Mouse (Mus musculus): ENCODE measurements around the gene Tjp1. TPM values are rescaled to one million over a fixed set of nuclear protein-coding genes. Genes with fewer than 3 reads are reported as not detected.

The Tjp1 gene
- polyA plus RNA-seq, 1 experiment from 2014 or later = 28.3 TPM

- no peaks in the 10 kb centered on the region for H3K36me3 ChIP-seq (ENCODE audit: insufficient read depth, low read length)
- peaks cover 12% of the 10 kb centered on the region for H3K4me1 ChIP-seq (replicated peaks; ENCODE audit: insufficient read depth, low read length)
- no peak for TF ChIP-seq CTCF (IDR thresholded peaks at IDR 0.05; ENCODE audit: low read depth)
- WGBS = 7% methylated on average over 17 of the region's 17 CpGs
- H3K4me2 ChIP-seq (ENCODE audit: low read length) = peak overlapping the region; percentile 40
- no peak overlapping the region for H3K4me3 ChIP-seq (replicated peaks; ENCODE audit: low read depth, low read length)
- H3K27me3 ChIP-seq (ENCODE audit: insufficient read depth, low read length) = no peaks in the 10 kb centered on the region
- DNase-seq (ENCODE audit: low spot score) (peak; percentile 40), ATAC-seq (replicated peaks; ENCODE audit: low FRiP score, low read depth) (0 out of 2 replicates have a peak, but pooled peaks have one; percentile 21)
- no peak overlapping the region for H3K27ac ChIP-seq
- H3K9ac ChIP-seq (ENCODE audit: low read depth, low read length) = peak overlapping the region; percentile 14; the same call in 1 of the 2 replicates
- no peaks in the 10 kb centered on the region for H3K9me3 ChIP-seq (replicated peaks; ENCODE audit: low read length)
Measured at GRCm38 (mm10) chr7:65393704-65394452, 133.7 kb downstream of the Tjp1 start.

GRCm38 (mm10) chr7:65392986-65393385 lies 134.6 kb downstream of the Tjp1 start:
- Histone ChIP-seq H3K9me3 (replicated peaks; ENCODE audit: low read length) (no peaks in the 10 kb centered on the region), H3K4me1 (replicated peaks; ENCODE audit: insufficient read depth, low read length) (peaks cover 12% of the 10 kb centered on the region), H3K27me3 (ENCODE audit: insufficient read depth, low read length) (no peaks in the 10 kb centered on the region), H3K36me3 (ENCODE audit: insufficient read depth, low read length) (no peaks in the 10 kb centered on the region), H3K9ac (ENCODE audit: low read depth, low read length) (no peak overlapping the region), H3K27ac (no peak overlapping the region), H3K4me3 (replicated peaks; ENCODE audit: low read depth, low read length) (no peak overlapping the region), H3K4me2 (ENCODE audit: low read length) (no peak overlapping the region)
- TF ChIP-seq CTCF (IDR thresholded peaks at IDR 0.05; ENCODE audit: low read depth) = no peak
- WGBS = 54% methylated on average over 9 of the region's 9 CpGs
- ATAC-seq (replicated peaks; ENCODE audit: low FRiP score, low read depth) (no peak), DNase-seq (ENCODE audit: low spot score) (no peak)

GRCm38 (mm10) chr7:65389539-65389938 lies 138.0 kb downstream of the Tjp1 start:
- TF ChIP-seq CTCF (IDR thresholded peaks at IDR 0.05; ENCODE audit: low read depth) = no peak
- no peak overlapping the region for H3K9ac ChIP-seq (ENCODE audit: low read depth, low read length)
- no peaks in the 10 kb centered on the region for H3K27me3 ChIP-seq (ENCODE audit: insufficient read depth, low read length)
- ATAC-seq (replicated peaks; ENCODE audit: low FRiP score, low read depth) (no peak), DNase-seq (ENCODE audit: low spot score) (no peak)
- peaks cover 12% of the 10 kb centered on the region for H3K4me1 ChIP-seq (replicated peaks; ENCODE audit: insufficient read depth, low read length)
- no peaks in the 10 kb centered on the region for H3K9me3 ChIP-seq (replicated peaks; ENCODE audit: low read length)
- H3K27ac ChIP-seq = no peak overlapping the region
- no peaks in the 10 kb centered on the region for H3K36me3 ChIP-seq (ENCODE audit: insufficient read depth, low read length)
- no peak overlapping the region for H3K4me2 ChIP-seq (ENCODE audit: low read length)
- WGBS = 90% methylated on average over 7 of the region's 7 CpGs
- H3K4me3 ChIP-seq (replicated peaks; ENCODE audit: low read depth, low read length) = no peak overlapping the region

- 78% methylated on average over 8 of the region's 8 CpGs for WGBS
Measured at GRCm38 (mm10) chr7:65388243-65389013, 139.2 kb downstream of the Tjp1 start.

GRCm38 (mm10) chr7:65387560-65388175 lies 139.9 kb downstream of the Tjp1 start:
- 87% methylated on average over 7 of the region's 7 CpGs for WGBS

More at GRCm38 (mm10) chr7:65388243-65389013, 139.2 kb downstream of the Tjp1 start:
- Histone ChIP-seq H3K36me3 (ENCODE audit: insufficient read depth, low read length) (no peaks in the 10 kb centered on the region), H3K27me3 (ENCODE audit: insufficient read depth, low read length) (no peaks in the 10 kb centered on the region), H3K4me3 (replicated peaks; ENCODE audit: low read depth, low read length) (no peak overlapping the region), H3K9ac (ENCODE audit: low read depth, low read length) (no peak overlapping the region), H3K4me2 (ENCODE audit: low read length) (no peak overlapping the region), H3K4me1 (replicated peaks; ENCODE audit: insufficient read depth, low read length) (peaks cover 2% of the 10 kb centered on the region; the same call in 1 of the 2 replicates), H3K27ac (no peak overlapping the region), H3K9me3 (replicated peaks; ENCODE audit: low read length) (no peaks in the 10 kb centered on the region)
- DNase-seq (ENCODE audit: low spot score) (no peak), ATAC-seq (replicated peaks; ENCODE audit: low FRiP score, low read depth) (no peak)
- TF ChIP-seq CTCF (IDR thresholded peaks at IDR 0.05; ENCODE audit: low read depth) = no peak

GRCm38 (mm10) chr7:65384775-65385174 lies 142.8 kb downstream of the Tjp1 start:
- Histone ChIP-seq H3K36me3 (ENCODE audit: insufficient read depth, low read length) (no peaks in the 10 kb centered on the region), H3K4me1 (replicated peaks; ENCODE audit: insufficient read depth, low read length) (no peaks in the 10 kb centered on the region), H3K9me3 (replicated peaks; ENCODE audit: low read length) (no peaks in the 10 kb centered on the region), H3K27ac (no peak overlapping the region), H3K27me3 (ENCODE audit: insufficient read depth, low read length) (no peaks in the 10 kb centered on the region), H3K4me3 (replicated peaks; ENCODE audit: low read depth, low read length) (no peak overlapping the region), H3K9ac (ENCODE audit: low read depth, low read length) (no peak overlapping the region), H3K4me2 (ENCODE audit: low read length) (no peak overlapping the region)
- no peak for TF ChIP-seq CTCF (IDR thresholded peaks at IDR 0.05; ENCODE audit: low read depth)
- ATAC-seq (replicated peaks; ENCODE audit: low FRiP score, low read depth) = no peak
- DNase-seq (ENCODE audit: low spot score) = no peak
- WGBS = 96% methylated on average over 7 of the region's 7 CpGs

More at GRCm38 (mm10) chr7:65387560-65388175, 139.9 kb downstream of the Tjp1 start:
- no peaks in the 10 kb centered on the region for H3K27me3 ChIP-seq (ENCODE audit: insufficient read depth, low read length)
- H3K9me3 ChIP-seq (replicated peaks; ENCODE audit: low read length) = no peaks in the 10 kb centered on the region
- H3K9ac ChIP-seq (ENCODE audit: low read depth, low read length) = no peak overlapping the region
- no peak overlapping the region for H3K4me2 ChIP-seq (ENCODE audit: low read length)
- H3K4me3 ChIP-seq (replicated peaks; ENCODE audit: low read depth, low read length) = no peak overlapping the region
- H3K27ac ChIP-seq = no peak overlapping the region
- no peaks in the 10 kb centered on the region for H3K4me1 ChIP-seq (replicated peaks; ENCODE audit: insufficient read depth, low read length)
- DNase-seq (ENCODE audit: low spot score) (no peak), ATAC-seq (replicated peaks; ENCODE audit: low FRiP score, low read depth) (no peak)
- no peaks in the 10 kb centered on the region for H3K36me3 ChIP-seq (ENCODE audit: insufficient read depth, low read length)
- no peak for TF ChIP-seq CTCF (IDR thresholded peaks at IDR 0.05; ENCODE audit: low read depth)
